Mouse (Mus musculus) thymus, adult 18-20 months (tissue): ENCODE data around the gene Plcd3.

Experiments
- DNase-seq, 2 experiments: peaks; one replicate each; pipeline ENCODE4 v3.0.0; 2022; ENCODE audit warnings: mixed read lengths in 2 of 2

Gene Plcd3

GRCm38 (mm10) chr11:103058499-103059085 is 42.9 kb downstream of the Plcd3 start:
- DNase-seq = no peak

DNA sequence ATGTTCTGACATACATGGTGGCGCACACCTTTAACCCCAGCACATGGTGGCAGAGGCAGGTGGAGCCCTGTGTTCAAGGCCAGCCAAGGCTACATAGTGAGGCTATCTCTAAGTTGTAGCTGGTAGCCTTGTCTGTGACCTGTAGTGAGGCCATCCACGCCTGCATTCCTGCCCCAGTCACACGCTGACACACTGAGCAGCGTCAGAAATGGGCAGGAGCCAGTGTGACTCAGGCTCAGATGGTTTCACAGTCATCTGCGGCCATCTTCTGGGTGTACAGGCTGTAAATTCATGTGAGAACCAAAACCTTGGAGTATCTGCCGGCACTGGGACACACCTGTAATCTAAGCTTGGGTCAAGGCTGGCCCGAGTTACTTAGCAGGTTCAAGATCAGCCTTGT is 44.8 kb downstream of the Plcd3 start:
- no peak for DNase-seq

DNA sequence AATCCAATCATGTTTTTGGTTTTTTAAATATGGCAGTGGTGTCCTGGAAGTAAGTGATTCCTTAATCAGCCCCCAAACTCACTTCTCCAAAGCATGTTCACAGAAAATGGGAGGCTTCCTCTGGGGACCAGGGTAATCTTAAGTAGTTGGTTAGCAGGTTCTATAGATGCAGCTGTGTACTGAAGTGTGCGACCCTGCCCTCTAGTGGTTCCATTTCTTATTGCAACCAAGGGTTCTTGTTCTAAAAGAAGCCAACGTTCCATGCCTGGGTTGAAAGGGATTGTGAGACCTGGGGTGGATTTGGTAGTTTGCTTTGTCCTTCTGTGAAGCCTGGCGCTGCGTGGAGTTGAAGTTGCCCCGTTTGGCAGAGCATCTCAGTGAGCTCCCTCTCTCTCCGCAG is 46.7 kb downstream of the Plcd3 start:
- peak in 1 of 2 experiments; percentile 46 for DNase-seq

DNA sequence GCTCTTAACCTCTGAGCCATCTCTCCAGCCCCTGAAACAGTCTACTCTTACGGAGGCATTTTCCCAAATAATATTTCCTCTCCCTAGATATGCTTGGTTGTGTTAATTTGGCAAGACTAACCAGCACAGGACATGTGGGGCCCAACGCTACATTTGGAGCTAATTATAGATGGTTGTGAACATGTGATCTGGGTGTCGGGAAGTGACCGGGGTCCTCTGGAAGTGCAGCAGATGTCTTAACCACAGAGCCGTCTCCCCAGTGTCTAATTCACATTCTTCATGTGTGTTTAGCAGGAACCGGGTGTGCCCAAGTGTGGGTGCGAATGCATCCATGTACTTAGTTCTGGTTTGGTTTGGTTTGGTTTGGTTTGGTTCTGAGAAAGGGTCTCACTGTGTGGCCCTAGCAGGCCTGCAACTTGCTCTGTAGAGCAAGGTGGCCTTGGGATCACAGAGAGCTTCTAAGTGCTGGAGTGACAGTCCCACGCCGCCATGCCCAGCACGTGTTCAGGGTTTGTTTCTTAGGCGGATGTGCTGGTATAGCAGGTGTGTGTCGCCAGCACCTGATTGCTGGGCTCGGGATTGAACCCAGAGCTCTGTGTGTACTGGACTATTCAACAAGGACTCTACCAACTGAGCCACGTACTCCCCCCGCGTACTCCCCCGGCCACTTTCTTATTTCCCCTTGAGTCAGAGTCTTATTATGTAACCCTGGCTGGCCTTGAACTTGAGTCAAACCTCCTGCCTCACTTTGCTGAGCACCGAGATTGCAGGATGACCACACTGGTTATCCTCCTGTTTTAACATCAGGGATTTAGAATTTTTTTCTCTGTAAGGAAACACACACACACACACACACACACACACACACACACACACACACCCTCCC is 48.0 kb downstream of the Plcd3 start:
- DNase-seq = no peak

DNA sequence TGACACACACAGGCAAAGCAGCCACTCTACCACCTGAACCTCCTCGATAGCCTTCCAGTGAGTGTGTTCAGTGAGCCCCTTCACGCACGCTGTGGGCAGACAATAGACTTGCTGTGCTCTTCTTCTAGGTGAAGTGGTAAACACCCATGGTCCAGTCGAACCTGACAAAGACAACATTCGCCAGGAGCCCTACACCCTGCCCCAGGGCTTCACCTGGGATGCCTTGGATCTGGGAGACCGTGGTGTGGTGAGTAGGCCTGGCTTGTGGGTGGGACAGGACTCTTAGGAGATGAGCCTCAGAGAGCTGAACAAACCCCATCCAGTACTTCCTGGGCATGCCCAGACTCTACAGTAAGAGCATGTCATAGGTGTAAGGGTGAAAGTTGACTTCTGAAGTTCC is 49.4 kb downstream of the Plcd3 start:
- DNase-seq = no peak

GRCm38 (mm10) chr11:103051249-103051691 is 50.2 kb downstream of the Plcd3 start:
- no peak for DNase-seq

DNA sequence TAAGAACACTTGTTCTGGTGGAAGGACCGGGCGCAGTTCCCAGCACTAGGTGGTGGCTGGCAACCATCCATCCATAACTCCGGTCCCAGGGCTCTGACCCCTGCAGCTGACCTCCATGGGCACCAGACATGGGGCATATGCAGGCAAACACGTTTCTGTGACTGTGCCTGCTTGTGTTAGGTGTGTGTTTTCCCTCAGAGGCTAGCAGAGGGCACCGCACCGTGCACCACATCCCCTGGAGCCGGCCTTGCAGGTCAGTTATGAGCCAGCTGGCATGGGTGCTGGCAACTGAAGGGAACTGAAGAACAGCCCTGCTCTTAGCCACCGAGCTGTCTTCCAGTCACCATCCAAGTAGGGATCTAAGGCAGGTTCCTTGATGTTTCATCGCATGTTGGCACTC is 51.3 kb downstream of the Plcd3 start:
- DNase-seq = no peak

GRCm38 (mm10) chr11:103049611-103050010 is 51.8 kb downstream of the Plcd3 start:
- no peak for DNase-seq

DNA sequence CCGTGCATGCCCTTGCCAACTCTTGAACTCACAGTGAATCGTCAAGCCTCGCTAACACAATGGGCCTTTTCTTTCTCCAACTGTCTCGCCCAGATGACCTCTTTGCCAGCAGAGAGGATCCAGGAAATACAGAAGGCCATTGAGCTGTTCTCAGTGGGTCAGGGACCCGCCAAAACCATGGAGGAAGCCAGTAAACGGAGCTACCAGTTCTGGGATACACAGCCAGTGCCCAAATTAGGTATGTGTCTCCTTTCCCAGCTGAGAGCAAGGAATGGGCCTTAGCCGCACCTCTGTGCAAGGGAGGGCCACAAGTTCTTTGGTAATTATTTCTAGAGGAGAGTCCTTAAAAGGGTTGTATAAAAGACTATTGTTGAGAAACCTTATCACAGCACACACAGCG is 55.2 kb downstream of the Plcd3 start:
- DNase-seq = no peak

DNA sequence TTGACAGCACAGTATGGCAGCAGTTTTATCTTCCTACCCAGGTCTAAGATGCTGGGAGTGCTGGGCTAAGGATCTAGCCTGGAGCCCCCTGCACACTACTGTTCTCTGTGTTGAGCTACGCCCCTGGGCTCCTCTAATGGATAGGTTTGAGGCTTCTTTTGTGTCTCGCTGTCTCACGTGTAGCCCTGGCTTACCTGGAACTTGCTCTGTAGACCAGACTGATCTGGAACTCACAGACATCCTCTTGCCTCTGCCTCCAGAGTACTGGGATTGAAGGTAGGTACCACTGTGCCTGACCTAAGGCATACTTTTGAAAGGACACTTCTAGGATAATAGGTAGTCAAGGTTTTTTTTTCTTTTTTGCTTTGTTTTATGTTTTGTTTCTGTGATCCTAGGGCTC is 57.5 kb downstream of the Plcd3 start:
- no peak for DNase-seq

- DNase-seq = no peak
Measured at GRCm38 (mm10) chr11:103042828-103043227, 58.6 kb downstream of the Plcd3 start.

GRCm38 (mm10) chr11:103038037-103038436 is 63.4 kb downstream of the Plcd3 start:
- no peak for DNase-seq

DNA sequence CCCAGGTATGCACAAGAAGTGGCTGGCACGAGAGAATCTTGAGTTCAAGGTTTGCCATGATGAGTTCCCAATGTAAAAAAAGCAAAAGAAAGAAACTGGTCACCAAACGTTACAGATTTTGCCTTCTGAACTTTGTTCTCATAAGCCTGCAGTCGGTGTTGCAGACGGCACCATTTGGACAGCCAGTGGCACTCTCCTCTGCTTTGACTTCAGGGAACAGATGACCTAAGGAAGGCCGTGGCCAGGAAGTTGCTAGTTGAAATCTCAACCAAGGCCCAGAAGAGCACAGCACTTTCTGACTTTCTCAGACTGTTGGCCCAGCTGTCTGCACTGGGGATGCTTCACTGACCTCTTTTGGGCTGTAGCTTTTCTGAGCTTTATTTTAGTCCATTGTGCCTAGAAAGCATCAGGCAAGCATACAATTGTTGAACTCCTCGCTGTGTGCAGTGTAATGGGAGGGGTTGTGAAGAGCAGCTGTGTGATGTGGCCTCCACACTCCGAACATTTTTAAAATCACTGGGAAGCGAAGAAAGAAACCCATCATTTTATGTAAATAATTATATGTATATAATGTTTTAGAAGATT is 64.5 kb downstream of the Plcd3 start:
- no peak for DNase-seq

DNA sequence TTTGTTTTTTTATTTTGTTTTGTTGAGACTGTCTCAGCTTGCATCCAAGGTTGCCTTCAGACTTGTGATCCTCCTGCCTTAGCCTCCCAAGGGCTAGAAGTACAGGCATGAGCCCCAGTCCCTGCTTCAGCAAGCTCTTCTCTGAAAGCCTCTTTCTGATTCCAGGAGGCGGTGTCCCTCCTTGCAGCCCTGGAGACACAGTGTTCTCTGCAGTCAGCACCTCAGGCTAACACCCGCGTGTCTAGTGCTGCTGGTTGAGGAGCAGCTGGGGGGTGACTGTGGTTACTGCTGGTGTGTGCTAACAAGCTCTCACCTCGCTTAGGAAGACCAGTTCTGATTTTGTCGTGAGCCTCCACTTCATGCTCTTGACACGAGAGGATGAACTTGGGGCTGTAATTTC is 66.5 kb downstream of the Plcd3 start:
- DNase-seq = no peak

GRCm38 (mm10) chr11:103033030-103033429 is 68.4 kb downstream of the Plcd3 start:
- no peak for DNase-seq

DNA sequence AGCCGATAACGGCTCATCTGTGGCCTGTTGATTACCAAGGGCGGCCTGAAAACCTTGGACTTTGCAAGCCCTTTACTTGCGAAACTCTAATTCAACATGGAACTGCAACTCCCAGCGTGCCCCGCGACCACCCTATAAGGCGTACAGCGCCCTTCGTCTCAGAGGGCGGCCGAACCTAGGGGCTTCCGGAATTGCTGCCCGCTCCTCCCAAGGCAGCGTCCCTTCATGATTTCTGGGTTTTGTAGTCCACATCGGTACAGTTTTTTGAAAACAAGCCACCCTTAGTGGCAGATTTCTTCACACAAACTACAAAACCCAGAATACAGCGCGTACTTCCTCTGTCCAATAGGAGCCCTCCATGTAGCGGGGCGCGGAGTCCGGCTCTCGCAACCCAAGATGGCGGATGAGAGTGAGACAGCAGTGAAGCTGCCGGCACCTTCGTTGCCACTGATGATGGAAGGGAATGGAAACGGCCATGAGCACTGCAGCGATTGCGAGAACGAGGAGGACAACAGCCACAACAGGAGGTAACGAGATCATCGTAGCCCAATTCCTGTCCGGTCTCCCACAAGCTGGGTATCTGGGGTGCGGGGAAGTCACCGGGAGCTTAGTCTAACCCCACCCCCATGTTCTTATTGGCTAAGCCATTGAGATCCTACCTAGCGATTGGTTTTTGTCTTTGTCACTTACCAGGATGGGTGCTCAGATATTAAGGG is 73.1 kb downstream of the Plcd3 start, which contains the start of the genes Nmt1 and Dcakd:
Gene Nmt1 (plus strand): TSS at position 15 of the 716 bp plus-strand sequence.
Gene Dcakd (minus strand): TSS at position 158 of the 716 bp plus-strand sequence.
- peak; percentile 89 to 92 for DNase-seq

DNA sequence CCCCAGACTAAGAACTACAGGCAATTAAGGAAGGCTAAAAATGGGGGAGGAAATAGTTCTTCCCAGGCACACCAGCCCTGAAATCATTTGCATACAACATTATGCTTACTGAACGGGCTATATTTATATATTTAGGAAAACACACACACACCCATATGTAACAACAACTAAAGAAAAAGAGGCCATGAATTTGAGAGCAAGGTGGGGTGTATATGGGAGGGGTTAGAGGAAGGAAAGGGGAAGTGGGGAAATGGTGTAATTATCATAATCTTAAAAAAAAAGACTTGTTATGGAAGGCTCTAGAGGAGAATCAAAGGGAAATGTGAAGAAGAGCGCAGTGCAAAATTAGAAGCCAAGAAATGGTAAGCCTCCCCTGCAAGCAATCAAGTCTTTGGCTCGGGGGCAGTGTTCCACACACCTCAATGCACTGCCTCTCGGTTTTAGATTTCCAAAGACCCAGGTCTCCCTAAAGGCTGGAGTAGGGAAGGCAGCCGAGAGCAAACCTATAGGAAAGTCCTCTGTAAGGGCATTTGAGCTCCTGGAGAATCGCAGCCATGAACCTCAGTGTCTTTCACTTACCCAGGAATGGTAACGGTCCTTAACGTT is 73.8 kb downstream of the Plcd3 start:
- no peak for DNase-seq

DNA sequence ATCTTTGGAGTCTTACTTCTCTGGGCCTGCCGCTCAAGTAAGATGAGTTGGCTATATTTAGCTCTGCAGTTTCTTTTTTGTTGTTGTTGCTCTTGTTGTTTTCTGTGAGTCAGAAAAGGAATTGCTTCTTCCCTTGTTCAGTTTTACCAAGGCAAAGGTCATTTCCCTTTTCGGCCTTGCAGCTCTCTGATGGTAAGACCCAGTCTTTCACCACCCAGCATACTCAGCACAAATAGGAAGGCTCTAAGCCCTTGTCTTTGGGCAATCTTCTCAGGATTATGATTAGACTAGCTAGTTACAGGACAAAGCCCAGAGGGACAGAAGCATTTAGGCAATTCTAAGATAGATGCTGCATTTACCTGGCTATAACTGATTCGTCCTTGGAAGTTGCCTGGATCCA is 74.6 kb downstream of the Plcd3 start:
- no peak for DNase-seq

GRCm38 (mm10) chr11:103023974-103024373 is 77.5 kb downstream of the Plcd3 start:
- no peak for DNase-seq

DNA sequence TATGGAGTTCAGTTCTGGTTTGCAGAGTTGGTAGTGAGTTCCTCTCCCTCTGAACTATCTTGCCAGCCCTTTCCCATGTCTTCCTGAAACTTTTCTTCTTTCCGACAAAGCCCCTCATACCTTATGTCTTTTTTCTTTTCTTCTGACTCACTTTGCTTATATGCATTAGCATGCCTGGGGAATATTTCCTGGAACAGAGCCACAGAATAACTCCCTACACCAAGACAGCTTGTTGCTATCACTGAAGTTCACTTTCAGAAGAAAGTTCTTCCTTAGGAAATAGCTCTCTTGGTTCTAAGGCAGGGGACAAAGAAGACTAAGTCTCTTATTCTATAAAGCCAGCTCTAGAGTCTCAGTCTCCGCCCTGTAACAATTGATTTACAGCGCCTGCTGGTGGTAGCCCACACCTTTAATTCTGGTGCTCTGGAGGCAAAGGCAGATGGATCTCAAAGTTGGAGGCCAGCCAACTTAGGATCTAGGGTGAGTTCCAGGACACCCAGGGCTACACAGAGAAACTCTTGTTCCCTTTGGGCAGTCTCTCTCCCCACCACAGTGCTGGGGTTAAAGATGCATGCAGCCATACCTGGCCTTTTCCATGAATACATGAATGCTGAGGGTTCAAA is 80.6 kb downstream of the Plcd3 start:
- no peak for DNase-seq
